Mouse (Mus musculus) cerebellum, postnatal 14 days (tissue): ENCODE measurements around the gene Tspan4.

Experiments
- DNase-seq, 2 experiments: peaks; one replicate each; pipeline ENCODE4 v3.0.0; 2021; ENCODE audit warnings: mixed read lengths in 2 of 2

The Tspan4 gene

GRCm38 (mm10) chr7:141475011-141475804, at the start of gene Tspan4, which contains the start of gene Polr2l:
Gene Tspan4, plus strand, starts transcription at chr7:141475240.
Gene Polr2l, minus strand, starts transcription at chr7:141475132.
- peak; percentile 91 to 92 for DNase-seq

- no peak for DNase-seq
Observed at GRCm38 (mm10) chr7:141426948-141427730, 47.9 kb upstream of the Tspan4 start.

GRCm38 (mm10) chr7:141428701-141429100, 46.3 kb upstream of the Tspan4 start:
- DNase-seq, result peak in 1 of 2 experiments; percentile 47

GRCm38 (mm10) chr7:141429310-141429709, 45.7 kb upstream of the Tspan4 start, which contains the start of gene Cend1:
Gene Cend1, minus strand, starts transcription at chr7:141429491.
- DNase-seq, result peak; percentile 82 to 90

GRCm38 (mm10) chr7:141429840-141430584, 45.0 kb upstream of the Tspan4 start:
- DNase-seq, result peak in 1 of 2 experiments; percentile 38

- DNase-seq, result no peak
Observed at GRCm38 (mm10) chr7:141430585-141431240, 44.3 kb upstream of the Tspan4 start.

- DNase-seq, result peak in 1 of 2 experiments; percentile 38
Observed at GRCm38 (mm10) chr7:141431434-141432185, 43.4 kb upstream of the Tspan4 start.

- DNase-seq, result peak; percentile 66 to 78
Observed at GRCm38 (mm10) chr7:141432186-141432611, 42.8 kb upstream of the Tspan4 start.

- DNase-seq, result peak; percentile 87 to 92
Observed at GRCm38 (mm10) chr7:141432741-141433516, 42.1 kb upstream of the Tspan4 start.

- DNase-seq, result peak; percentile 74 to 77
Observed at GRCm38 (mm10) chr7:141433517-141434400, 41.3 kb upstream of the Tspan4 start.

- DNase-seq, result peak; percentile 77 to 84
Observed at GRCm38 (mm10) chr7:141434464-141434863, 40.6 kb upstream of the Tspan4 start.

GRCm38 (mm10) chr7:141435129-141435855, 39.7 kb upstream of the Tspan4 start:
- DNase-seq, result peak; percentile 79 to 81

GRCm38 (mm10) chr7:141435856-141436522, 39.1 kb upstream of the Tspan4 start:
- DNase-seq, result peak; percentile 29 to 37

- peak; percentile 22 for DNase-seq
Observed at GRCm38 (mm10) chr7:141436523-141436892, 38.5 kb upstream of the Tspan4 start.

GRCm38 (mm10) chr7:141437178-141438120, 37.6 kb upstream of the Tspan4 start, which contains the start of gene Slc25a22:
Gene Slc25a22, minus strand, starts transcription at chr7:141437892.
- DNase-seq, result peak; percentile 92

- peak; percentile 85 to 90 for DNase-seq
Observed at GRCm38 (mm10) chr7:141438201-141438968, 36.7 kb upstream of the Tspan4 start.
